Mouse (Mus musculus) C2C12 (cell line): Measurements from ENCODE around the gene Myo10. TPM values are rescaled to one million over a fixed set of nuclear protein-coding genes. Genes with fewer than 3 reads are reported as not detected.
A peak's percentile ranks its signal among the peaks of the same experiment; 100 is the strongest.

Source experiments
- H3K27me3 ChIP-seq: one replicate; pipeline ENCODE4 v1.6.1; 2011; ENCODE audit not compliant: control insufficient read depth, insufficient read depth, insufficient read length
- H3K36me3 ChIP-seq: one replicate; pipeline ENCODE4 v1.6.1; 2011; ENCODE audit not compliant: control insufficient read depth, insufficient read depth
- H3K4me3 ChIP-seq: one replicate; pipeline ENCODE4 v1.5.1; 2011; ENCODE audit warnings: mild to moderate bottlenecking, control low read depth; ENCODE audit not compliant: poor library complexity, insufficient read depth, severe bottlenecking
- H3K79me2 ChIP-seq: one replicate; pipeline ENCODE4 v1.6.1; 2011; ENCODE audit not compliant: control insufficient read depth, insufficient read depth
- H3K79me3 ChIP-seq: one replicate; pipeline ENCODE4 v1.6.1; 2011; ENCODE audit warnings: low read depth, control low read depth
- H3ac ChIP-seq: one replicate; pipeline ENCODE3; 2011; ENCODE audit warnings: low read depth; ENCODE audit not compliant: control insufficient read depth, insufficient read length
- CEBPB ChIP-seq: IDR thresholded peaks from one replicate; pipeline ENCODE4 v1.6.1; 2011; ENCODE audit warnings: low read depth, mild to moderate bottlenecking, control low read depth, moderate library complexity
- CTCF ChIP-seq: IDR thresholded peaks from one replicate; pipeline ENCODE4 v1.5.1; 2011; ENCODE audit not compliant: control insufficient read depth, insufficient read depth, insufficient read length
- FOSL1 ChIP-seq: IDR thresholded peaks from one replicate; pipeline ENCODE4 v1.8.0; 2011; ENCODE audit warnings: mild to moderate bottlenecking, low read length; ENCODE audit not compliant: poor library complexity, insufficient read depth, severe bottlenecking
- MAX ChIP-seq: IDR thresholded peaks from one replicate; pipeline ENCODE4 v1.6.1; 2011; ENCODE audit warnings: mild to moderate bottlenecking, control low read depth
- MYOD1 ChIP-seq: IDR thresholded peaks from one replicate; pipeline ENCODE4 v1.6.1; 2011; ENCODE audit warnings: low read depth; ENCODE audit not compliant: control insufficient read depth, insufficient read length
- MYOG ChIP-seq: IDR thresholded peaks from one replicate; pipeline ENCODE4 v1.6.1; 2011; ENCODE audit not compliant: control insufficient read depth, insufficient read length; ENCODE audit errors: extremely low read depth
- USF1 ChIP-seq: IDR thresholded peaks from one replicate; pipeline ENCODE4 v1.6.1; 2011; ENCODE audit warnings: low read depth, mild to moderate bottlenecking, control low read depth, moderate library complexity
- polyA plus RNA-seq: library from polyadenylated mRNA; unstranded; fragments of >200 nt; fragmentation: generic; extraction: Trizol; gene quantifications from one replicate; pipeline ENCODE4 v1.2.1, GENCODE M21; 2012; ENCODE audit warnings: missing spikeins

Gene Myo10
- polyA plus RNA-seq, 1 experiment = 89.8 TPM

DNA sequence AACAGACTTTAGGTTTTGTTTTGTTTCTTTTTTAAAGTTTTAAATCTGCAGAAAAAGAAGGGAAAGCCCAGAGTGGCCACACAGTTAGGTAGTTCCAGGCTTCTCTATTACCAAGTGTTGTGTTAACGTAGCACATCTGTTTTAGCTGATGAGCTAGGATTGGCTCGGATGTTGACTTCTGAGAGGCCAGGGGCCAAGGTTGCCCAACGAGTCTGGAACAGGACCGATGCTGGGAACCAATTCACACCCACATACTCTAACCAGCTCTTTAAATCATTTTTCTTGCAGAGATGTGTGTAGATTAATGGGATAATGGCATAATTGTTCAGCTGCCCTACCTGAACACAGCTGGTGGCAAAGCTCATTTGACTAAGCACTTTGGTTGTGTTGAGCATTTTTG, 1.8 kb upstream of the Myo10 start:
- Histone ChIP-seq H3K79me3 (peaks cover 25% of the 10 kb centered on the region), H3K79me2 (peaks cover 32% of the 10 kb centered on the region), H3K27me3 (no peaks in the 10 kb centered on the region), H3K36me3 (peaks cover 12% of the 10 kb centered on the region), H3K4me3 (no peak overlapping the region), H3ac (no peak overlapping the region)
- no peak for TF ChIP-seq CTCF
- TF ChIP-seq MYOD1 = no peak
- no peak for TF ChIP-seq USF1
- TF ChIP-seq FOSL1 = no peak
- no peak for TF ChIP-seq MAX
- TF ChIP-seq MYOG = no peak
- TF ChIP-seq CEBPB = no peak

DNA sequence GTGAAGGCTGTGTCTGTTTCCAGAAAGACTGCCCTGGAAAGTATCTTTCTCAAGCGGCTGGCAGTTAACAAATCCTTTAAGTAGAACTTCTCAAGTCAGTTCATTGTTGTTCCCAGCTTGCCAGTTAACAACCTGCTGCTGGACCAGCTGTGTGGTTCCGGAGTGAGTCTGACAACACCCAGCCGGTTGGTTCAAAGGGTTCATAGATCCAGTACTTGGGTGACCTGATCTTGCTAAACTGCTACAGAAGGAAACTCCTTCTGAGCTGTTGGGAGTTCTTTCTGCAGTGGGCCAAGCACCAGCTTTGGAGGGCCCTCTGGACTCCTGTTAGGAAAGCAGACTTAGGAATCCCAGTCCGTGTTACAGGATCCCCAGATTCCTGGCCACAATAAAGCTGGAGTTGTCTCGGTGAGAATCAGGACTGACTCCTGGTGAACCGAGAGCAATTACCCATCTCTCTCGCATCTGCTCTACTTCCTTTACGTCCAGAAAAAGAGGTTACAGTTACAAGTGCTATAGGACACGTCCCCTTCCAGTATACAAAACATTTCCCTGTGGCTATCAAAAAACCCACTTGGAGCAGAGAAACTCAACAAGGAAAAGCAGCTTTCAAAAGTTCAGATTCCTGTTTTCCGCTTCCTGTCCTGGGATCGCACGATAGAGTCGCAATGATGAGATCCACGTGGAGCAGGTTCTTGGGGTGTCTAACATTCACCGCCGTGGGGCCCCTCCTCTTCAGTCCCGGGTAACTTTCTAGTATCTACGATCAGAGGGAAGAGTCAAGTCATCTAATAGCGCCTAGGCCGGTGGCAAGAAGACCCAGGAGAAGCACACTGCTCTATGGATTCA, 750 bp upstream of the Myo10 start:
- H3K36me3 ChIP-seq = peaks cover 21% of the 10 kb centered on the region
- H3K4me3 ChIP-seq = peak overlapping the region; percentile 18
- H3K27me3 ChIP-seq = no peaks in the 10 kb centered on the region
- no peak for TF ChIP-seq USF1
- no peak for TF ChIP-seq CEBPB
- TF ChIP-seq MYOG = no peak
- TF ChIP-seq CTCF = no peak
- no peak for TF ChIP-seq FOSL1
- TF ChIP-seq MYOD1 = no peak
- no peak for TF ChIP-seq MAX
- peaks cover 35% of the 10 kb centered on the region for H3K79me3 ChIP-seq
- H3K79me2 ChIP-seq = peaks cover 42% of the 10 kb centered on the region
- peak overlapping the region; percentile 50 for H3ac ChIP-seq

- Histone ChIP-seq H3K4me3 (peak overlapping the region; percentile 97), H3K79me3 (peaks cover 49% of the 10 kb centered on the region), H3K36me3 (peaks cover 35% of the 10 kb centered on the region), H3K27me3 (no peaks in the 10 kb centered on the region), H3ac (peak overlapping the region; percentile 98), H3K79me2 (peaks cover 56% of the 10 kb centered on the region)
- TF ChIP-seq FOSL1 = no peak
- no peak for TF ChIP-seq MYOG
- TF ChIP-seq CTCF = no peak
- TF ChIP-seq USF1 = no peak
- TF ChIP-seq MYOD1 = no peak
- no peak for TF ChIP-seq CEBPB
- peak; percentile 17 for TF ChIP-seq MAX
Measured at GRCm38 (mm10) chr15:25622867-25623471, 644 bp downstream of the Myo10 start.

DNA sequence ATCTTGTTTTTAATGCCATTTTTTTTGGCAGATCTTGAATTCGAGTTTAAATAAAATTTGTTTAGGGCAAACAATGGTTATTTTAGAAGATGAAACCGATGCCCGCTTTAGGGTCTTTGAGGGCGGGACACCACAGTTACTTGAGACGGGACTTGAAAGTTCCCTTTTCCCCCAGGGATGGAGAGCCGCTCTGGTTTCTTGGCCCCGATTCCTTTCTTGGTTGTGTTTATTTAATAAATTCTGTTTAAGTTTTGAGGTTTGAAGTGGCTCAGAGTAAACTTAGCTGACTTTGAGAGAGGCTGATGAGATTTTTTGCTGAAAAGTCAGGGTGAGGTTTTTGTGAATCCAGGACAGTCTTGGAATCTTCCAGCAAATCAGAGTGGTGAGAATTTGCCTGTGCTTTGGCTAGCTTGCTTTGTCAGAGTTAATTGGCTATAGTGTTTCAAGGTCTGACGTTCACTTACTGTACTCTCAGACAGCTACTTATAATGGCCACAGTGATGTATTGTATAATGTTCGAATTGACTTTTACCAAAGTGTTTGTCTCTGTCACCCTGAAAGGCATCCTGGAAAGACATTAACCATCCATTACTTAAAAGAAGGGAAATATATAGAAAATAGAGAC, 1.3 kb downstream of the Myo10 start:
- H3K27me3 ChIP-seq = no peaks in the 10 kb centered on the region
- H3K36me3 ChIP-seq = peaks cover 42% of the 10 kb centered on the region
- H3K79me3 ChIP-seq = peaks cover 56% of the 10 kb centered on the region
- peak overlapping the region; percentile 97 for H3K4me3 ChIP-seq
- peak overlapping the region; percentile 98 for H3ac ChIP-seq
- H3K79me2 ChIP-seq = peaks cover 63% of the 10 kb centered on the region
- TF ChIP-seq MYOD1 (no peak), MAX (no peak), CEBPB (no peak), MYOG (no peak), CTCF (no peak), USF1 (no peak), FOSL1 (no peak)

GRCm38 (mm10) chr15:25624263-25624662, 1.9 kb downstream of the Myo10 start:
- H3K79me3 ChIP-seq = peaks cover 60% of the 10 kb centered on the region
- H3K4me3 ChIP-seq = peak overlapping the region; percentile 97
- no peaks in the 10 kb centered on the region for H3K27me3 ChIP-seq
- peaks cover 45% of the 10 kb centered on the region for H3K36me3 ChIP-seq
- H3ac ChIP-seq = no peak overlapping the region
- peaks cover 69% of the 10 kb centered on the region for H3K79me2 ChIP-seq
- TF ChIP-seq MAX (no peak), CTCF (peak; percentile 19)

DNA sequence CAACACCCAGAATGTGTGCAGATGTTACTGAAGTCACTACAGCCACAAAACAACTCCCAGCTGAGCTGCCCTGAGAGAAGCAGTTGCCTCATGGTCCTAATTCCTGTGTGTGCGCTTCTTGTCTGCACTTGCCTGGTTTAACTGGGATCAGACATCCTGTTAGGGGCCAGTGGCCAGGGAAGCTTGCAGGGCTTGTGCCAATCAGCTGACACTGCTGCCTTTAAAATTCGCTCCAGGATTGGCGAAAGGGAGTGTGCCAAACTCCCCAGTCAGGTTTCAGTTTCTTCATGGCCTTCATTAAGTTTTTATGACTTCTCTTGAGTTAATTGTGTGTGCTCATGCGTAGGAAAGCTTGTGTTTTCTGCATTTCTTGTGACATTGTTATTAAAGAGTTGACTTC, 3.1 kb downstream of the Myo10 start:
- TF ChIP-seq MYOD1 (no peak), MYOG (no peak), CTCF (no peak), USF1 (no peak), MAX (no peak), FOSL1 (no peak), CEBPB (no peak)
- Histone ChIP-seq H3K27me3 (no peaks in the 10 kb centered on the region), H3K79me3 (peaks cover 72% of the 10 kb centered on the region), H3K4me3 (no peak overlapping the region), H3K79me2 (peaks cover 81% of the 10 kb centered on the region), H3ac (peak overlapping the region; percentile 43), H3K36me3 (peaks cover 54% of the 10 kb centered on the region)
